Mouse (Mus musculus): ENCODE results near the gene Miox. TPM values are rescaled to one million over a fixed set of nuclear protein-coding genes. Genes with fewer than 3 reads are reported as not detected.

The Miox gene
- total and polyA plus RNA-seq, 3 experiments = not detected

- 93% methylated on average over 2 of the region's 2 CpGs for WGBS
- intact Hi-C loops (cut with DNase I) = no loop called here
Measured at GRCm38 (mm10) chr15:89297695-89298094, 36.5 kb upstream of the Miox start.

GRCm38 (mm10) chr15:89300180-89300579 lies 34.0 kb upstream of the Miox start:
- H3K36me3 ChIP-seq (ENCODE audit: control insufficient read depth, insufficient read depth, low read length) = no peaks in the 10 kb centered on the region
- 0 out of 2 replicates have a peak, but pooled peaks cover 1% of the 10 kb centered on the region for H3K79me2 ChIP-seq (replicated peaks; ENCODE audit: control insufficient read depth, insufficient read depth, low read length)

More at GRCm38 (mm10) chr15:89297695-89298094, 36.5 kb upstream of the Miox start:
- no peak overlapping the region for H3K9ac ChIP-seq (ENCODE audit: low read depth, low read length)
- no peak for DNase-seq
- no peak overlapping the region for H3K27ac ChIP-seq
- no peaks in the 10 kb centered on the region for H3K27me3 ChIP-seq (ENCODE audit: control insufficient read depth, insufficient read depth, low read length)
- no peak for TF ChIP-seq CTCF (IDR thresholded peaks at IDR 0.05)
- TF ChIP-seq POLR2A (IDR thresholded peaks at IDR 0.05; ENCODE audit: insufficient read depth, low read depth, low read length) = no peak
- no peak for TF ChIP-seq EP300 (IDR thresholded peaks at IDR 0.05; ENCODE audit: insufficient read depth, low read depth, low read length)
- H3K36me3 ChIP-seq (ENCODE audit: control insufficient read depth, insufficient read depth, low read length) = no peaks in the 10 kb centered on the region
- no peak overlapping the region for H3K4me3 ChIP-seq
- peaks cover 2% of the 10 kb centered on the region for H3K4me1 ChIP-seq (ENCODE audit: control insufficient read depth, insufficient read depth, low read length)
- no peaks in the 10 kb centered on the region for H3K79me2 ChIP-seq (replicated peaks; ENCODE audit: control insufficient read depth, insufficient read depth, low read length)

GRCm38 (mm10) chr15:89300600-89300999 lies 33.6 kb upstream of the Miox start:
- TF ChIP-seq POLR2A (IDR thresholded peaks at IDR 0.05; ENCODE audit: insufficient read depth, low read depth, low read length) = no peak
- TF ChIP-seq EP300 (IDR thresholded peaks at IDR 0.05; ENCODE audit: insufficient read depth, low read depth, low read length) = no peak
- no peak for TF ChIP-seq CTCF (IDR thresholded peaks at IDR 0.05)
- H3K36me3 ChIP-seq (ENCODE audit: control insufficient read depth, insufficient read depth, low read length) = no peaks in the 10 kb centered on the region
- 97% methylated on average over 8 of the region's 8 CpGs for WGBS
- H3K27ac ChIP-seq = no peak overlapping the region
- peaks cover 2% of the 10 kb centered on the region for H3K4me1 ChIP-seq (ENCODE audit: control insufficient read depth, insufficient read depth, low read length)
- no peaks in the 10 kb centered on the region for H3K27me3 ChIP-seq (ENCODE audit: control insufficient read depth, insufficient read depth, low read length)
- 0 out of 2 replicates have a peak, but pooled peaks cover 1% of the 10 kb centered on the region for H3K79me2 ChIP-seq (replicated peaks; ENCODE audit: control insufficient read depth, insufficient read depth, low read length)
- no peak overlapping the region for H3K9ac ChIP-seq (ENCODE audit: low read depth, low read length)
- intact Hi-C loops (cut with DNase I) = no loop called here
- DNase-seq = no peak
- H3K4me3 ChIP-seq = no peak overlapping the region

More at GRCm38 (mm10) chr15:89300180-89300579, 34.0 kb upstream of the Miox start:
- WGBS = 95% methylated on average over 13 of the region's 13 CpGs
- H3K4me3 ChIP-seq = no peak overlapping the region
- DNase-seq = no peak
- intact Hi-C loops (cut with DNase I) = no loop called here
- H3K4me1 ChIP-seq (ENCODE audit: control insufficient read depth, insufficient read depth, low read length) = peaks cover 2% of the 10 kb centered on the region
- no peaks in the 10 kb centered on the region for H3K27me3 ChIP-seq (ENCODE audit: control insufficient read depth, insufficient read depth, low read length)
- no peak for TF ChIP-seq EP300 (IDR thresholded peaks at IDR 0.05; ENCODE audit: insufficient read depth, low read depth, low read length)
- TF ChIP-seq CTCF (IDR thresholded peaks at IDR 0.05) = no peak
- TF ChIP-seq POLR2A (IDR thresholded peaks at IDR 0.05; ENCODE audit: insufficient read depth, low read depth, low read length) = no peak
- H3K27ac ChIP-seq = no peak overlapping the region
- no peak overlapping the region for H3K9ac ChIP-seq (ENCODE audit: low read depth, low read length)

GRCm38 (mm10) chr15:89305966-89306365 lies 28.2 kb upstream of the Miox start:
- Histone ChIP-seq H3K27ac (no peak overlapping the region), H3K27me3 (ENCODE audit: control insufficient read depth, insufficient read depth, low read length) (no peaks in the 10 kb centered on the region), H3K4me3 (no peak overlapping the region), H3K36me3 (ENCODE audit: control insufficient read depth, insufficient read depth, low read length) (no peaks in the 10 kb centered on the region), H3K4me1 (ENCODE audit: control insufficient read depth, insufficient read depth, low read length) (peaks cover 13% of the 10 kb centered on the region), H3K79me2 (replicated peaks; ENCODE audit: control insufficient read depth, insufficient read depth, low read length) (peaks cover 3% of the 10 kb centered on the region), H3K9ac (ENCODE audit: low read depth, low read length) (no peak overlapping the region)
- DNase-seq = no peak
- 62% methylated on average over 1 of the region's 1 CpGs for WGBS
- TF ChIP-seq POLR2A (IDR thresholded peaks at IDR 0.05; ENCODE audit: insufficient read depth, low read depth, low read length) (no peak), EP300 (IDR thresholded peaks at IDR 0.05; ENCODE audit: insufficient read depth, low read depth, low read length) (no peak), CTCF (IDR thresholded peaks at IDR 0.05) (no peak)
- intact Hi-C loops (cut with DNase I) = no loop called here

GRCm38 (mm10) chr15:89307461-89307860 lies 26.7 kb upstream of the Miox start:
- TF ChIP-seq CTCF (IDR thresholded peaks at IDR 0.05) = no peak
- TF ChIP-seq POLR2A (IDR thresholded peaks at IDR 0.05; ENCODE audit: insufficient read depth, low read depth, low read length) = no peak
- TF ChIP-seq EP300 (IDR thresholded peaks at IDR 0.05; ENCODE audit: insufficient read depth, low read depth, low read length) = no peak
- Histone ChIP-seq H3K27ac (no peak overlapping the region), H3K36me3 (ENCODE audit: control insufficient read depth, insufficient read depth, low read length) (no peaks in the 10 kb centered on the region), H3K79me2 (replicated peaks; ENCODE audit: control insufficient read depth, insufficient read depth, low read length) (peaks cover 7% of the 10 kb centered on the region), H3K4me3 (no peak overlapping the region), H3K9ac (ENCODE audit: low read depth, low read length) (no peak overlapping the region), H3K27me3 (ENCODE audit: control insufficient read depth, insufficient read depth, low read length) (no peaks in the 10 kb centered on the region), H3K4me1 (ENCODE audit: control insufficient read depth, insufficient read depth, low read length) (peaks cover 17% of the 10 kb centered on the region)
- 72% methylated on average over 13 of the region's 13 CpGs for WGBS
- no peak for DNase-seq
- intact Hi-C loops (cut with DNase I) = no loop called here

- Histone ChIP-seq H3K27ac (no peak overlapping the region), H3K36me3 (ENCODE audit: control insufficient read depth, insufficient read depth, low read length) (no peaks in the 10 kb centered on the region), H3K79me2 (replicated peaks; ENCODE audit: control insufficient read depth, insufficient read depth, low read length) (peaks cover 11% of the 10 kb centered on the region), H3K27me3 (ENCODE audit: control insufficient read depth, insufficient read depth, low read length) (no peaks in the 10 kb centered on the region), H3K4me3 (no peak overlapping the region), H3K4me1 (ENCODE audit: control insufficient read depth, insufficient read depth, low read length) (peaks cover 22% of the 10 kb centered on the region), H3K9ac (ENCODE audit: low read depth, low read length) (no peak overlapping the region)
- no peak for DNase-seq
- TF ChIP-seq POLR2A (IDR thresholded peaks at IDR 0.05; ENCODE audit: insufficient read depth, low read depth, low read length) = no peak
- intact Hi-C loops (cut with DNase I) = no loop called here
- WGBS = 65% methylated on average over 7 of the region's 7 CpGs
Measured at GRCm38 (mm10) chr15:89308406-89309139, 25.6 kb upstream of the Miox start.

All from heart, adult 2 months (tissue).